In the genomic region with DNA sequence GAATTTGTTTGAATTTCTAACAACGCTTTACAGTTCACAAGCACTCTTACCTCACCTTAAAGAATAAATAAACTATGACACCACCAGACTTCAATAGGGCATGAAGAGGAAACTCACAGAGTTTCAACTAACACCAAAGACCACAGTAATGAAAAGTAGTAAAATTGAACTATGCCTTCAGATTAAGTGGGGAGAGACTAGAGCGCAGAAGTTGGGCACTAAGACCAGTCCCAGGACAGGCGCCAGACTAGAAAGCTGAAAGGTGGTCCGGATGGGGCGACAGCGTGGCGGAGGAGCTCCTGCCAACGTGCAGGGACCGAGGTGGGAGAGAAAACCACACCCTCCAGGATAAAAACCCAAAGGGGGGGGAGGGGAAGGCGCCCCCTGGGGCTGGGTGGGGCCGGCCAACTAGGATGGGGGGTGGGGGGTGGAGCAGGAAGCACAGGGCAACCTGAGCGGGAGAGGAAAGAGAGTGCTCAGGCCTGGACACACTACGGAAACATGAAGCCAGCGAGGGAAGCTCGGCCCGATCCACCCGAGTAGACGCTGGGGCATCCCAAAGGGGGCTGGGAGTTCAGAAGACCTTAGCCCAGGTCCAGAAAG, we compare ENCODE assay signal across 8 mouse cellular contexts. TPM values are rescaled to one million over a fixed set of nuclear protein-coding genes. Genes with fewer than 3 reads are reported as not detected.
DNase-seq lines count a peak whose midpoint lies in the region; ATAC-seq and TF ChIP-seq lines count a peak whose summit lies in the region.

No protein-coding gene starts in this region.

- TF ChIP-seq CTCF in ES-Bruce4 (IDR thresholded peaks at IDR 0.05; ENCODE audit: low read depth, low read length): no peak

- DNase-seq in heart, adult 18-20 months: peak; percentile 32 to 37
- no peak for DNase-seq in heart, adult 8-10 months (ENCODE audit: low spot score)
- no peak for DNase-seq in retina, embryonic 14.5 days (ENCODE audit: low spot score)
- DNase-seq in left cerebral cortex, postnatal 25 days (ENCODE audit: low spot score in 2 of 2): no peak

- peak overlapping the region; percentile 92 for H3K27ac ChIP-seq in ES-Bruce4 (ENCODE audit: insufficient read depth, low read length)
- H3K27ac ChIP-seq in embryonic facial prominence, embryonic 15.5 days (replicated peaks): peak overlapping the region; percentile 98
- H3K27ac ChIP-seq in midbrain, embryonic 15.5 days: peak overlapping the region; percentile 93

- H3K9me3 ChIP-seq in ES-Bruce4 (replicated peaks; ENCODE audit: control insufficient read depth, insufficient read depth, low read length, poor library complexity, severe bottlenecking): no peaks in the 10 kb centered on the region
- no peaks in the 10 kb centered on the region for H3K9me3 ChIP-seq in embryonic facial prominence, embryonic 15.5 days (replicated peaks)
- H3K9me3 ChIP-seq in midbrain, embryonic 15.5 days: no peaks in the 10 kb centered on the region

- no peaks in the 10 kb centered on the region for H3K27me3 ChIP-seq in ES-Bruce4 (ENCODE audit: control insufficient read depth, insufficient read depth, low read length, poor library complexity, severe bottlenecking)
- no peaks in the 10 kb centered on the region for H3K27me3 ChIP-seq in embryonic facial prominence, embryonic 15.5 days
- no peaks in the 10 kb centered on the region for H3K27me3 ChIP-seq in midbrain, embryonic 15.5 days (replicated peaks)

- peak overlapping the region; percentile 81 for H3K4me3 ChIP-seq in ES-Bruce4 (ENCODE audit: low read depth, low read length)
- peak overlapping the region; percentile 82 for H3K4me3 ChIP-seq in embryonic facial prominence, embryonic 15.5 days (replicated peaks)
- peak overlapping the region; percentile 72 for H3K4me3 ChIP-seq in midbrain, embryonic 15.5 days

- H3K4me1 ChIP-seq in ES-Bruce4 (ENCODE audit: control insufficient read depth, insufficient read depth, low read length): peaks cover 2% of the 10 kb centered on the region
- H3K4me1 ChIP-seq in embryonic facial prominence, embryonic 15.5 days: peaks cover 20% of the 10 kb centered on the region
- H3K4me1 ChIP-seq in midbrain, embryonic 15.5 days: peaks cover 32% of the 10 kb centered on the region

- peak; percentile 67 for ATAC-seq in embryonic facial prominence, embryonic 15.5 days (ENCODE audit: insufficient number of reproducible peaks, low FRiP score, low TSS enrichment, low read depth)
- peak; percentile 29 for ATAC-seq in inflammation-experienced regulatory T-cells, adult 6 months
- ATAC-seq in midbrain, embryonic 15.5 days (replicated peaks): peak; percentile 77; the same call in 1 of the 2 replicates

- peaks cover 16% of the 10 kb centered on the region for H3K36me3 ChIP-seq in ES-Bruce4 (ENCODE audit: control insufficient read depth, insufficient read depth, low read length, poor library complexity, severe bottlenecking)
- peaks cover 16% of the 10 kb centered on the region; the same call in 1 of the 2 replicates for H3K36me3 ChIP-seq in embryonic facial prominence, embryonic 15.5 days
- no peaks in the 10 kb centered on the region for H3K36me3 ChIP-seq in midbrain, embryonic 15.5 days (replicated peaks)

- peak overlapping the region; percentile 55 for H3K4me2 ChIP-seq in embryonic facial prominence, embryonic 15.5 days (replicated peaks)
- H3K4me2 ChIP-seq in midbrain, embryonic 15.5 days: peak overlapping the region; percentile 86

- intact Hi-C loops in left cerebral cortex, postnatal 25 days (cut with DNase I): loop anchor here (2.0 kb wide), 1 partner anchor 74 kb away; a partner anchor contains a TSS

- WGBS in embryonic facial prominence, embryonic 15.5 days: 0% methylated on average over 17 of the region's 18 CpGs
- WGBS in midbrain, embryonic 15.5 days: 1% methylated on average over 16 of the region's 18 CpGs

- H3K9ac ChIP-seq in ES-Bruce4 (ENCODE audit: low read depth, poor library complexity, severe bottlenecking): peak overlapping the region; percentile 89
- peak overlapping the region; percentile 78 for H3K9ac ChIP-seq in embryonic facial prominence, embryonic 15.5 days
- peak overlapping the region; percentile 94 for H3K9ac ChIP-seq in midbrain, embryonic 15.5 days

- no peak for TF ChIP-seq POLR2A in ES-Bruce4 (IDR thresholded peaks at IDR 0.05; ENCODE audit: insufficient read depth, low read length)

- 0 out of 2 replicates have a peak, but pooled peaks have one; percentile 9 for TF ChIP-seq EP300 in ES-Bruce4 (IDR thresholded peaks at IDR 0.05; ENCODE audit: insufficient read depth, low read depth, low read length)

RNA-seq across cellular contexts. Expression of a gene that starts 0.5 kb away (rescaled TPM):
- total RNA-seq in heart, adult 18-20 months (2021): 10 to 100 TPM; 44.2 to 54.9 TPM
- 10 to 100 TPM; 52.5 to 65.4 (median 57.5) TPM for total RNA-seq in heart, adult 8-10 months (2022)
- polyA plus RNA-seq in ES-Bruce4 (2011; ENCODE audit: insufficient read depth, insufficient read length, low read depth, missing spikeins): 144 TPM in 2 replicates
- polyA plus RNA-seq in embryonic facial prominence, embryonic 15.5 days (2015; fragmentation: Nextera tagmentation; extraction: Ambion mirVana): 59.8 and 64.4 TPM in 2 replicates
- 10 to 100 TPM; 14.9 to 27.8 (median 18.4) TPM for polyA plus RNA-seq in inflammation-experienced regulatory T-cells, adult 6 months (2017; shearing (Covaris generic))
- polyA plus RNA-seq in midbrain, embryonic 15.5 days (2015; fragmentation: Nextera tagmentation; extraction: Ambion mirVana): 58.0 and 61.8 TPM in 2 replicates
- 10 to 100 TPM; 36.6 to 46.2 TPM for total RNA-seq in left cerebral cortex, postnatal 25 days (2021)

RNA-seq across cellular contexts. Expression of a gene that starts 40.2 kb away (rescaled TPM):
- total RNA-seq in heart, adult 18-20 months (2021): 10 to 100 TPM; 32.4 to 32.9 TPM
- 10 to 100 TPM; 22.9 to 35.5 (median 27.7) TPM for total RNA-seq in heart, adult 8-10 months (2022)
- polyA plus RNA-seq in ES-Bruce4 (2011; ENCODE audit: insufficient read depth, insufficient read length, low read depth, missing spikeins): 51.1 and 53.0 TPM in 2 replicates
- polyA plus RNA-seq in embryonic facial prominence, embryonic 15.5 days (2015; fragmentation: Nextera tagmentation; extraction: Ambion mirVana): 59.7 and 60.8 TPM in 2 replicates
- polyA plus RNA-seq in inflammation-experienced regulatory T-cells, adult 6 months (2017; shearing (Covaris generic)): 10 to 100 TPM; 21.6 to 32.7 (median 25.1) TPM
- polyA plus RNA-seq in midbrain, embryonic 15.5 days (2015; fragmentation: Nextera tagmentation; extraction: Ambion mirVana): 82.3 TPM in 2 replicates
- total RNA-seq in left cerebral cortex, postnatal 25 days (2021): 10 to 100 TPM; 46.1 to 48.0 TPM

Comparison
In these comparisons a context has a peak if more than half of its experiments do, and no peak if none do; other contexts are left out.
1. DNase-seq: peak in heart, adult 18-20 months (2 of 2); none in heart, adult 8-10 months (single experiment), retina, embryonic 14.5 days (single experiment) and left cerebral cortex, postnatal 25 days (0 of 2).
2. Peak in every context shown above with its lines, with median percentiles within 50 percentile points of each other: H3K27ac ChIP-seq, H3K4me3 ChIP-seq, H3K9ac ChIP-seq and ATAC-seq.